Mouse (Mus musculus): ENCODE measurements around the gene Papln.

DNA sequence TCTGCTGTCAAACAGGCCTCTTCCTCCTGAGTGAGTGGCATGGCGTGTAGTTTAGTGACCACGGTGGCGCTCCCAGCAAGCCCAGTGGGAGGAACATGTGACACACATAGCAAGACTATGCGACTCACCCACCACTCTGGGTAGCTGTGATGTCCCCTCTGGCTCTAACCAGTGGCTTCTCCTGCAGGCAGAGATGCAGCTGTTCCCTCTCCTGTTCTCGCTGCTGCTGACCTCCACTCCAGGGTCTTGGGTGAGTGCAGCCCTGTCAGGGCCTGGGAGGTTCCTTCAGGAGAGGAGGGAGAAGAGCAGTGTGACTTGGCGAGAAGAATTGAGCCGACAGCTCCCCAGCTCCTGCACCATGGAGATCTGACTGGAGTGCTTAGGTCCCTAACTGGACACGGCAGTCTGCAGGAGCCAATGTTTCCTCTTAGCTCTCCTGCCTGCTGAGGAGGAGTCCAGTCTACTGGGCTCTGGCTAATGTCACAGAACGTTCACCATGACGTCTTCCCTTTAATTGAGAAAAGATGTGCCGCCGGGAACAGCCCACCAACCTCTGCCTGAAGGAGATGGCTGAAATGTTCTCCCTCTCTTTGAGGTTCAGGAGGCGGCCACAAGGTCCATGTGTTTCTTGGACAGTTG lies 2.6 kb downstream of the Papln start:
- no peak for TF ChIP-seq EP300 (IDR thresholded peaks at IDR 0.05; ENCODE audit: low read length)
- TF ChIP-seq CTCF (conservative IDR thresholded peaks at IDR 0.05 in 1 of 2, IDR thresholded peaks at IDR 0.05 in 1 of 2; ENCODE audit: low read depth in 2 of 2, low read length in 2 of 2), result no peak
- TF ChIP-seq MAZ (IDR thresholded peaks at IDR 0.05; ENCODE audit: low read depth, low read length), result no peak
- TF ChIP-seq HCFC1 (IDR thresholded peaks at IDR 0.05; ENCODE audit: low read depth, low read length), result no peak
- TF ChIP-seq SMC3 (IDR thresholded peaks at IDR 0.05; ENCODE audit: low read depth, low read length), result no peak
- no peak for TF ChIP-seq ZMIZ1 (IDR thresholded peaks at IDR 0.05; ENCODE audit: low read depth, low read length)
- no peak for TF ChIP-seq RAD21 (IDR thresholded peaks at IDR 0.05; ENCODE audit: low read depth, low read length)
- TF ChIP-seq ETS1 (conservative IDR thresholded peaks at IDR 0.05; ENCODE audit: low read depth, low read length), result no peak
- no peak for TF ChIP-seq POLR2A (IDR thresholded peaks at IDR 0.05; ENCODE audit: low read depth, low read length)
- no peak for TF ChIP-seq TCF12 (IDR thresholded peaks at IDR 0.05; ENCODE audit: low read depth, low read length)
- no peak for TF ChIP-seq MAX (IDR thresholded peaks at IDR 0.05; ENCODE audit: low read length)
- no peak for TF ChIP-seq ZC3H11A (IDR thresholded peaks at IDR 0.05; ENCODE audit: low read depth, low read length)
- TF ChIP-seq UBTF (IDR thresholded peaks at IDR 0.05; ENCODE audit: low read depth, low read length), result no peak
- no peak for TF ChIP-seq IRF4 (IDR thresholded peaks at IDR 0.05; ENCODE audit: low read depth, low read length)

All from CH12.LX (cell line).